Mouse (Mus musculus) small intestine, adult 2 months (tissue): ENCODE measurements around the gene Rab3ip.

Experiments used
- CTCF ChIP-seq: fragments of 200-500 bp; IDR thresholded peaks from 2 replicates; pipeline ENCODE4 v1.5.1; 2012; ENCODE audit warnings: low read depth, mild to moderate bottlenecking, control low read depth, inconsistent platforms, low read length, moderate library complexity, mixed read lengths; ENCODE audit not compliant: insufficient replicate concordance, insufficient read length; ENCODE audit errors: extremely low read depth
- POLR2A ChIP-seq: fragments of 200-500 bp; IDR thresholded peaks from 2 replicates; pipeline ENCODE4 v1.6.1; 2012; ENCODE audit warnings: low read depth, mild to moderate bottlenecking, control low read depth, inconsistent platforms, low read length, moderate library complexity

DNA sequence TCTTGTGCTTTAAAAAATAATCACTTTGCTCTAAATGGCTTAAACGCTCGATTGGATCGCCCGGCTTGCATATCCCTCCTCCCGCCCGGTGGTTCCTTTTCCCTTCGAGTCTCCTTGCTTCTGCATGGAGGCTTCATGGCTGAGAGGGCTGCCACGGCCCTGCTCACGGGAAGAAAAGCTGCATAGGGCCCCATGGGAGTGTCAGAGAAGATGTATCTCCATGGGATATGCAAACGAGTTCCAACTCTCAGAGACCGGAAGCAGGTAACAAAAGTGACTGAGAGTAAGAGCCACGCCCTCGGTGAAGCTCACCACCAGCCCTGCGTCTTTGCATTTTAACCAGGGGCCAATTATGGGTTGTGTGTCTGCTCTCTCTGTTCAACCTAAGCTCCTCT, 78.6 kb downstream of the Rab3ip start:
- TF ChIP-seq CTCF, result no peak
- TF ChIP-seq POLR2A, result no peak
